Mouse (Mus musculus): ENCODE measurements at regions not wholly inside any gene's neighbourhood (a gene's known extent, or its start where the extent isn't known, plus 50 kb on each side); places are given as distances from the start of the nearest gene placed in this dataset.

DNA sequence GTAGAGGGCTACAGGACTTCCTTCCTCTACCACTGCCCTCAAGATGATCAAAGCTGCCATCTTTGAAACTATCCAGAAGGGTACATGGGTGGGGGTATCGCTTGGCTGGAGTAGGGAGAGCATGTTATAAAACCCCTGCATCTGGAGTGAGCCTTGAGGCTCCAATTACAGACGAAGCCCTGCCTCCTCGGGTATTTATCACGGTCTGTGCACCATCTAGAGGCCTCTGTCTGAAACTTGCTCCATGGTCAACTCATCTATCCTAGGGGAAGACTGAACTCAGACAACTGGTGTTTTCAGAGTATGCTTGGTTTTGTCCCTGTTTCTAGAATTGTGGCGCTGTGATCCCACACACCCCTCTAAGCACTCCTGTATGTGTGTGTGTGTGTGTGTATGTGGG, 59.7 kb upstream of the Dapl1 start:
- no peak for TF ChIP-seq POLR2A (IDR thresholded peaks at IDR 0.05; ENCODE audit: borderline replicate concordance, extremely low read depth, insufficient read depth, insufficient read length, poor library complexity, severe bottlenecking)
- TF ChIP-seq CTCF (IDR thresholded peaks at IDR 0.05; ENCODE audit: borderline replicate concordance, extremely low read depth, insufficient read depth, insufficient read length) = peak; percentile 44; the same call in 1 of the 2 replicates
